Mouse (Mus musculus) stomach, postnatal 0 days (tissue): ENCODE results near the gene Col4a6. TPM values are rescaled to one million over a fixed set of nuclear protein-coding genes. Genes with fewer than 3 reads are reported as not detected.

ENCODE experiments used
- ATAC-seq: fragments of 200-750 bp; cut with Nextera tagmentation; 2 replicates; pipeline ENCODE4 v1.8.0; 2017; ENCODE audit not compliant: low FRiP score, low TSS enrichment
- DNase-seq: peaks from one replicate; pipeline ENCODE4 v3.0.0-alpha.2; 2016; ENCODE audit warnings: low spot score
- H3K27ac ChIP-seq: fragments of 300-500 bp; sonication (generic); replicated peaks from 2 replicates; pipeline ENCODE4 v1.5.1; 2014; ENCODE audit warnings: mild to moderate bottlenecking, control low read depth
- H3K27me3 ChIP-seq: fragments of 300-500 bp; sonication (generic); 2 replicates; pipeline ENCODE4 v1.6.1; 2014; ENCODE audit warnings: low read length; ENCODE audit not compliant: control insufficient read depth, insufficient read depth
- H3K36me3 ChIP-seq: fragments of 300-500 bp; sonication (generic); 2 replicates; pipeline ENCODE4 v1.6.1; 2014; ENCODE audit warnings: low read length, mixed read lengths; ENCODE audit not compliant: control insufficient read depth, insufficient read depth
- H3K4me1 ChIP-seq: fragments of 300-500 bp; sonication (generic); replicated peaks from 2 replicates; pipeline ENCODE4 v1.6.1; 2014; ENCODE audit warnings: antibody characterized with exemption; ENCODE audit not compliant: control insufficient read depth, insufficient read depth
- H3K4me2 ChIP-seq: fragments of 300-500 bp; sonication (generic); replicated peaks from 2 replicates; pipeline ENCODE4 v1.6.1; 2014; ENCODE audit warnings: low read depth, mild to moderate bottlenecking, control low read depth, moderate library complexity
- H3K4me3 ChIP-seq: fragments of 300-500 bp; sonication (generic); 2 replicates; pipeline ENCODE4 v1.5.1; 2014; ENCODE audit warnings: low read depth, low read length, control low read depth
- H3K9ac ChIP-seq: fragments of 300-500 bp; sonication (generic); 2 replicates; pipeline ENCODE4 v1.6.1; 2014; ENCODE audit warnings: mild to moderate bottlenecking, low read length, control low read depth, mixed read lengths
- H3K9me3 ChIP-seq: fragments of 300-500 bp; sonication (generic); 2 replicates; pipeline ENCODE4 v1.6.1; 2016; ENCODE audit warnings: low read length; ENCODE audit not compliant: control insufficient read depth
- CTCF ChIP-seq: IDR thresholded peaks from 2 replicates; pipeline ENCODE4 v1.5.1; 2016; ENCODE audit warnings: antibody characterized with exemption, low read depth, mild to moderate bottlenecking, moderate library complexity
- EP300 ChIP-seq: optimal IDR thresholded peaks from 2 replicates; pipeline ENCODE3; 2016; ENCODE audit warnings: antibody characterized with exemption
- WGBS: fragments of 180-500 bp; shearing (Covaris S2); extraction: QIAGEN DNeasy Blood & Tissue Kit; methylation state at CpG from one replicate; pipeline ENCODE4 v1.1.7; 2014; 5-methylcytosine and 5-hydroxymethylcytosine counted together
- polyA plus RNA-seq: library from polyadenylated mRNA; unstranded; fragments of >200 nt; fragmentation: Nextera tagmentation; extraction: Ambion mirVana; gene quantifications from 2 replicates; pipeline ENCODE4 v1.2.1, GENCODE M21; 2015

Gene Col4a6
- polyA plus RNA-seq, 1 experiment from 2014 or later = 5.9 TPM

- TF ChIP-seq CTCF (no peak), EP300 (no peak)
- no peak overlapping the region for H3K9ac ChIP-seq
- ATAC-seq (no peak), DNase-seq (no peak)
- 90% methylated on average over 1 of the region's 1 CpGs for WGBS
- no peaks in the 10 kb centered on the region for H3K4me1 ChIP-seq
- H3K4me3 ChIP-seq = no peak overlapping the region
- no peaks in the 10 kb centered on the region for H3K9me3 ChIP-seq
- no peak overlapping the region for H3K4me2 ChIP-seq
- H3K27me3 ChIP-seq = no peaks in the 10 kb centered on the region
- no peaks in the 10 kb centered on the region for H3K36me3 ChIP-seq
- no peak overlapping the region for H3K27ac ChIP-seq
Measured at GRCm38 (mm10) chrX:141447936-141448335, 25.9 kb downstream of the Col4a6 start.

GRCm38 (mm10) chrX:141439423-141439822 lies 34.5 kb downstream of the Col4a6 start:
- no peaks in the 10 kb centered on the region for H3K4me1 ChIP-seq
- DNase-seq (no peak), ATAC-seq (no peak)
- H3K9me3 ChIP-seq = no peaks in the 10 kb centered on the region
- no peaks in the 10 kb centered on the region for H3K27me3 ChIP-seq
- H3K9ac ChIP-seq = no peak overlapping the region
- WGBS = 31% methylated on average over 2 of the region's 2 CpGs
- no peak overlapping the region for H3K4me3 ChIP-seq
- no peak overlapping the region for H3K4me2 ChIP-seq
- TF ChIP-seq EP300 = no peak
- TF ChIP-seq CTCF = no peak
- H3K27ac ChIP-seq = no peak overlapping the region
- no peaks in the 10 kb centered on the region for H3K36me3 ChIP-seq

- Histone ChIP-seq H3K4me1 (no peaks in the 10 kb centered on the region), H3K27ac (no peak overlapping the region), H3K9me3 (no peaks in the 10 kb centered on the region), H3K9ac (no peak overlapping the region), H3K4me2 (no peak overlapping the region), H3K4me3 (no peak overlapping the region), H3K27me3 (no peaks in the 10 kb centered on the region), H3K36me3 (no peaks in the 10 kb centered on the region)
- TF ChIP-seq CTCF = no peak
- TF ChIP-seq EP300 = no peak
- 83% methylated on average over 6 of the region's 6 CpGs for WGBS
- ATAC-seq = no peak
- DNase-seq = no peak
Measured at GRCm38 (mm10) chrX:141436780-141437179, 37.1 kb downstream of the Col4a6 start.

- H3K9me3 ChIP-seq = no peaks in the 10 kb centered on the region
- 52% methylated on average over 2 of the region's 2 CpGs for WGBS
- no peaks in the 10 kb centered on the region for H3K4me1 ChIP-seq
- no peak for ATAC-seq
- no peak overlapping the region for H3K4me2 ChIP-seq
- no peak overlapping the region for H3K4me3 ChIP-seq
- no peaks in the 10 kb centered on the region for H3K36me3 ChIP-seq
- H3K27me3 ChIP-seq = no peaks in the 10 kb centered on the region
- TF ChIP-seq CTCF (no peak), EP300 (no peak)
- DNase-seq = no peak
- H3K27ac ChIP-seq = no peak overlapping the region
- no peak overlapping the region for H3K9ac ChIP-seq
Measured at GRCm38 (mm10) chrX:141415318-141415717, 58.6 kb downstream of the Col4a6 start.

- 58% methylated on average over 3 of the region's 3 CpGs for WGBS
- Histone ChIP-seq H3K27ac (no peak overlapping the region), H3K4me1 (no peaks in the 10 kb centered on the region), H3K4me2 (no peak overlapping the region), H3K9ac (no peak overlapping the region), H3K4me3 (no peak overlapping the region), H3K27me3 (no peaks in the 10 kb centered on the region), H3K9me3 (no peaks in the 10 kb centered on the region), H3K36me3 (no peaks in the 10 kb centered on the region)
- TF ChIP-seq EP300 (no peak), CTCF (no peak)
- ATAC-seq = no peak
- DNase-seq = no peak
Measured at GRCm38 (mm10) chrX:141396243-141396642, 77.6 kb downstream of the Col4a6 start.

GRCm38 (mm10) chrX:141385399-141386105 lies 88.3 kb downstream of the Col4a6 start:
- 54% methylated on average over 3 of the region's 3 CpGs for WGBS
- Histone ChIP-seq H3K4me1 (no peaks in the 10 kb centered on the region), H3K4me3 (no peak overlapping the region), H3K36me3 (no peaks in the 10 kb centered on the region), H3K4me2 (no peak overlapping the region), H3K9me3 (no peaks in the 10 kb centered on the region), H3K27ac (no peak overlapping the region), H3K27me3 (no peaks in the 10 kb centered on the region), H3K9ac (no peak overlapping the region)
- ATAC-seq = no peak
- DNase-seq = no peak
- no peak for TF ChIP-seq EP300
- TF ChIP-seq CTCF = no peak
